Mouse (Mus musculus) lung, postnatal 0 days (tissue): ENCODE measurements around the gene Ehd1. TPM values are rescaled to one million over a fixed set of nuclear protein-coding genes. Genes with fewer than 3 reads are reported as not detected.

Experiments
- ATAC-seq: fragments of 200-750 bp; cut with Nextera tagmentation; 2 replicates; pipeline ENCODE4 v1.8.0; 2017; ENCODE audit warnings: moderate library complexity
- DNase-seq: peaks from one replicate; pipeline ENCODE4 v3.0.0-alpha.2; 2016; ENCODE audit warnings: low spot score
- H3K27ac ChIP-seq: fragments of 300-500 bp; sonication (generic); 2 replicates; pipeline ENCODE4 v1.5.1; 2014; ENCODE audit warnings: antibody characterized with exemption, mild to moderate bottlenecking, low read length, mixed read lengths
- H3K27me3 ChIP-seq: fragments of 300-500 bp; sonication (generic); replicated peaks from 2 replicates; pipeline ENCODE4 v1.6.1; 2014; ENCODE audit warnings: low read length, mixed read lengths; ENCODE audit not compliant: insufficient read depth
- H3K36me3 ChIP-seq: fragments of 300-500 bp; sonication (generic); 2 replicates; pipeline ENCODE4 v1.6.1; 2014; ENCODE audit warnings: low read length, mixed read lengths; ENCODE audit not compliant: insufficient read depth
- H3K4me1 ChIP-seq: fragments of 300-500 bp; sonication (generic); 2 replicates; pipeline ENCODE4 v1.6.1; 2014; ENCODE audit warnings: antibody characterized with exemption, low read depth, low read length, mixed read lengths; ENCODE audit not compliant: insufficient read depth
- H3K4me2 ChIP-seq: fragments of 300-500 bp; sonication (generic); replicated peaks from 2 replicates; pipeline ENCODE4 v1.6.1; 2014; ENCODE audit warnings: low read depth, mild to moderate bottlenecking, low read length, moderate library complexity, mixed read lengths
- H3K4me3 ChIP-seq: fragments of 300-500 bp; sonication (generic); 2 replicates; pipeline ENCODE4 v1.5.1; 2014; ENCODE audit warnings: low read depth, low read length
- H3K9ac ChIP-seq: fragments of 300-500 bp; sonication (generic); replicated peaks from 2 replicates; pipeline ENCODE4 v1.6.1; 2014; ENCODE audit warnings: low read depth, mild to moderate bottlenecking
- H3K9me3 ChIP-seq: fragments of 300-500 bp; sonication (generic); 2 replicates; pipeline ENCODE4 v1.6.1; 2016; ENCODE audit warnings: low read length, mixed read lengths
- CTCF ChIP-seq: IDR thresholded peaks from 2 replicates; pipeline ENCODE4 v1.5.1; 2016; ENCODE audit warnings: antibody characterized with exemption, mild to moderate bottlenecking
- EP300 ChIP-seq: IDR thresholded peaks from 2 replicates; pipeline ENCODE4 v1.6.1; 2016; ENCODE audit warnings: antibody characterized with exemption, mild to moderate bottlenecking, control low read depth
- WGBS: fragments of 180-500 bp; shearing (Covaris S2); extraction: QIAGEN DNeasy Blood & Tissue Kit; methylation state at CpG from one replicate; pipeline ENCODE4 v1.1.7; 2014; 5-methylcytosine and 5-hydroxymethylcytosine counted together
- polyA plus RNA-seq: library from polyadenylated mRNA; unstranded; fragments of >200 nt; fragmentation: Nextera tagmentation; extraction: Ambion mirVana; gene quantifications from 2 replicates; pipeline ENCODE4 v1.2.1, GENCODE M21; 2015

Gene Ehd1
- 115 and 119 TPM in 2 replicates for polyA plus RNA-seq

DNA sequence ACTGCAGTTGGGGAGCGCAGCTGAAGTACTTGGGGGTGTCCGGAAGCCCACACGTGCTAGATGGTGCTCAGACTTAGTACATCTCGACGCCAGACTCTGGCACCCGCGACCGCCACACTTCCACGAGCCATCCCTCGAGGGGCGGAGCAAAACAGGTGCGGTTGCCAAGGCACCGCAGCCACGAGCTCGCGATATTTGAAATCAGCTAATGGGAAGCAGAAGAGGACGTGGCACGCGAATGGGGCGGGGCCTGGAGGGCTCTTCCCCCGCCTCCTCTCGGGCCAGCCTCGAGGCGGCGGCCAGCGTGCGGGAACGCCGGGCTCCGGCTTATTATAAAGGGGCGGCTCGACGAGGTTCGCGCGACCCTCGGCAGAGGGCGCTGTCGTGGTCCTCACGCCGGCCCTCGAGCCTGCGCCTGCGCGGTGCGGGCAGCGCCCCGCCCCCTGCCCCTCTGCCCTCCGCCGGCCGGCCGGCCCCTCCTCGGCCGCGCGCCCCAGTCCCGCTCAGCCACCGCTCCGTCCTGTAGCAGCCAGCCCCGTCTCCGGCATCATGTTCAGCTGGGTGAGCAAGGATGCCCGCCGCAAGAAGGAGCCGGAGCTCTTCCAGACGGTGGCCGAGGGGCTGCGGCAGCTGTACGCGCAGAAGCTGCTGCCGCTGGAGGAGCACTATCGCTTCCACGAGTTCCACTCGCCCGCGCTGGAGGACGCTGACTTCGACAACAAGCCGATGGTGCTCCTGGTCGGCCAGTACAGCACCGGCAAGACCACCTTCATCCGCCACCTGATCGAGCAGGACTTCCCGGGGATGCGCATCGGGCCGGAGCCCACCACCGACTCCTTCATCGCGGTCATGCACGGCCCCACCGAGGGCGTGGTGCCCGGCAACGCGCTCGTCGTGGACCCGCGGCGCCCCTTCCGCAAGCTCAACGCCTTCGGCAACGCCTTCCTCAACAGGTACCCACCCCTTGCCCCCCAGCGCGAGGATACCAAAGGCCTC is at the start of gene Ehd1:
TSS of gene Ehd1 (plus strand) at position 300 of the 996 bp plus-strand sequence.
- ATAC-seq, result peak; percentile 91
- no peaks in the 10 kb centered on the region for H3K9me3 ChIP-seq
- H3K4me2 ChIP-seq, result peak within 1 kb of the TSS; percentile 81
- DNase-seq, result peak; percentile 99
- WGBS, result under 1% methylated on average over 70 of the region's 106 CpGs
- peaks cover 15% of the 10 kb centered on the region; the same call in 1 of the 2 replicates for H3K36me3 ChIP-seq
- TF ChIP-seq CTCF, result peak; percentile 68
- no peak for TF ChIP-seq EP300
- H3K4me1 ChIP-seq, result peaks cover 29% of the 10 kb centered on the region; the same call in 1 of the 2 replicates
- H3K4me3 ChIP-seq, result peak within 1 kb of the TSS; percentile 88
- no peaks in the 10 kb centered on the region for H3K27me3 ChIP-seq
- peak within 1 kb of the TSS; percentile 83 for H3K9ac ChIP-seq
- peak within 1 kb of the TSS; percentile 94 for H3K27ac ChIP-seq

DNA sequence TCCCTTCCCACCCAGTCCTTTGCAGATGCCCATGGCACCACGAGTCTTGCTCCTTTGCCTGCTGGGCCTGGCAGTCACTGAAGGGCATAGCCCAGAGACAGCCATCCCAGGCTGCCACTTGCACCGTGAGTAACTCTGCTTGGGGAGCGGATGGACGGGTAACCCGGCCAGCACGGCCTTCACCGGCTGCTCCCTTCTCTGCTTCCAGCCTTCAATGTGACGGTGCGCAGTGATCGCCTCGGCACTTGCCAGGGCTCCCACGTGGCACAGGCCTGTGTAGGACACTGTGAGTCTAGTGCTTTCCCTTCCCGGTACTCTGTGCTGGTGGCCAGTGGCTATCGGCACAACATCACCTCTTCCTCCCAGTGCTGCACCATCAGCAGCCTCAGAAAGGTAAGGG is 49.8 kb upstream of the Ehd1 start:
- Histone ChIP-seq H3K4me1 (no peaks in the 10 kb centered on the region), H3K9me3 (no peaks in the 10 kb centered on the region), H3K27me3 (no peaks in the 10 kb centered on the region), H3K9ac (no peak overlapping the region), H3K36me3 (peaks cover 32% of the 10 kb centered on the region), H3K4me3 (no peak overlapping the region), H3K27ac (no peak overlapping the region), H3K4me2 (no peak overlapping the region)
- WGBS, result 87% methylated on average over 14 of the region's 14 CpGs
- TF ChIP-seq CTCF, result no peak
- TF ChIP-seq EP300, result no peak
- no peak for DNase-seq
- no peak for ATAC-seq

DNA sequence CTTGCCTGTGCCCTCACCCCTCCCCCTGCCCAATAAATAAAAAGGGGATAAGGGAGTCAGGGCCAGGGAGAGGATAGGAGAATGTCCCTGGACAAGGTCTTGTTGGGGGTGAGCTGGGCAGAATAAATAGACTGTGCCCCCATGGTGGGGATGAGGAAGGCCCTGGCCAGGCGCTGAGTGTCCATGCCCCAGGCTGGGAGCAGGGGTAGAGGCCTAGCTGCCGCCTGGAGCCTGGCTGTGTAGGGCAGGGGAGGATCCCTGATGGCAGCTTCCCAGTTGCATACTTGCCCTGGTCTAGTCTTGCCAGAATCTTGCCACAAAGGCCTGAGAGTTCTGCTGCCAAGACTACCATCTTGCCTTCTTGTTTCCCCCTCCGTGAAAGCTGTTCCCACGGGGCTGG is 48.7 kb upstream of the Ehd1 start:
- WGBS, result 74% methylated on average over 2 of the region's 4 CpGs
- no peaks in the 10 kb centered on the region for H3K27me3 ChIP-seq

DNA sequence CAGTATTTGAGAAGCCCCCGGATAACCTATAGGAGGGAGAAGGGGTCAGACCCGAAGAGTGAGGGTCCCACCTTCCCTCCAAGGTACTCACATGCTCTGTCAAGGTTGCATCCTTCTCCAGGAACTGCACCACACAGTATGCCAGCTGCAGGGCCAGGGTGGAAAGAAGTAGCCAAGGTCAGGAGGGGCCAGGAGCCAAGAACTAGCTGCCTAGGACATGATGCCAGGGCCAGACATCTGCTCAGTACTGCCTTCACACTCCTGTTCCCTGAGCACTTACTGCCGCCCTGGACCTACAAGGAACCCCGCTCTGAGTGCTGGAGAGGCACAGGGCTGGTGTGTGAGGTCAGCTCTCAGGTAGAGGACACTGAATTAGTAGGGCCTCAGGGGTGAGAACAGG is 46.1 kb upstream of the Ehd1 start:
- ATAC-seq (no peak), DNase-seq (no peak)
- peaks cover 6% of the 10 kb centered on the region; the same call in 1 of the 2 replicates for H3K4me1 ChIP-seq
- WGBS, result 79% methylated on average over 4 of the region's 4 CpGs
- H3K9me3 ChIP-seq, result no peaks in the 10 kb centered on the region
- no peak overlapping the region for H3K27ac ChIP-seq
- TF ChIP-seq CTCF (no peak), EP300 (no peak)
- H3K4me2 ChIP-seq, result no peak overlapping the region
- H3K36me3 ChIP-seq, result peaks cover 32% of the 10 kb centered on the region
- no peak overlapping the region for H3K4me3 ChIP-seq
- no peak overlapping the region for H3K9ac ChIP-seq
- no peaks in the 10 kb centered on the region for H3K27me3 ChIP-seq

More for the DNA sequence above, 48.7 kb upstream of the Ehd1 start:
- ATAC-seq (no peak), DNase-seq (no peak)
- H3K9ac ChIP-seq, result no peak overlapping the region
- H3K36me3 ChIP-seq, result peaks cover 32% of the 10 kb centered on the region
- H3K4me1 ChIP-seq, result no peaks in the 10 kb centered on the region
- H3K27ac ChIP-seq, result no peak overlapping the region
- no peak overlapping the region for H3K4me3 ChIP-seq
- H3K9me3 ChIP-seq, result no peaks in the 10 kb centered on the region
- no peak for TF ChIP-seq EP300
- no peak for TF ChIP-seq CTCF
- H3K4me2 ChIP-seq, result no peak overlapping the region

DNA sequence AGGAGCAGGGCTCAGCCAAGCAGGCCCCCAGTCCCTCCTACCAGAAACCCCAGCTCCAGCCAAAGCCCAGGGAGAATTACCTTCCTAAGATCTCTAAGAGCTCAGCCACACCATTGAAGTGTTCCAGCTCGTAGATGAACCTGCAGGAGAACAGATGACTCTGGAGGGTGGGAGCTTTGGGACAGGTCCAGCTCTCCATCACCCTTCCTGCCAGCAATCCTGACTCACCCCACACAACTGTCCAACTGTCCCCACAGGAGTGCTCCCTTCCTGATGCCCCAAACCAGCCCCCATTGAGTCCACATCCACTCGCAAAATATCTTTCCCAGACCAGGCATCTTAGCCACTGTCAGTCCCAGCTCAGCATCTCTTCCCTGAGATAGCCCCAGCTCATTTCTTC is 45.5 kb upstream of the Ehd1 start:
- Histone ChIP-seq H3K36me3 (peaks cover 32% of the 10 kb centered on the region), H3K27me3 (no peaks in the 10 kb centered on the region), H3K9ac (no peak overlapping the region), H3K4me3 (no peak overlapping the region), H3K4me1 (peaks cover 6% of the 10 kb centered on the region; the same call in 1 of the 2 replicates), H3K9me3 (no peaks in the 10 kb centered on the region), H3K27ac (no peak overlapping the region), H3K4me2 (no peak overlapping the region)
- WGBS, result 78% methylated on average over 2 of the region's 2 CpGs
- DNase-seq (no peak), ATAC-seq (no peak)
- TF ChIP-seq EP300 (no peak), CTCF (no peak)

DNA sequence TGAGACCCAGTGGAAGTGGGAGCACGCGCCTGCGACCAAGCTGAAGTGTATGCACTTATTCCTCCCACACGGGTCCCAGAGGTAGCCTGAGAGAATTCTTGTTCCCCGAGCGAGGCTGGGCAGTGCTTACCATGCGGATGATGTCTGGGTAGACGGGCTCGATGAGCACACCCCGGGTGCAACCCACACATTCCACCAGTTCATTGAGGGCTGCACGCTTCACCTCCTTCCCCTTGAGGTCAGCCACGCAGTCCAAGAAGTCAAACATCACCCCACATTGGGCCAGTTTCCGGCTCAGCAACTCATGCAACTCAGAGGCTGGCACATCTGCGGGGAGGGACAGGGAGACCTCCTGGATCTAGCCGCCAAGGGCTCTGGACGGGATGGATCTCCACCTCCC is 42.9 kb upstream of the Ehd1 start:
- H3K4me2 ChIP-seq, result no peak overlapping the region

More for the DNA sequence above, 42.9 kb upstream of the Ehd1 start:
- no peak overlapping the region for H3K9ac ChIP-seq
- H3K4me1 ChIP-seq, result peaks cover 6% of the 10 kb centered on the region; the same call in 1 of the 2 replicates
- DNase-seq (no peak), ATAC-seq (no peak)
- H3K36me3 ChIP-seq, result peaks cover 22% of the 10 kb centered on the region
- no peaks in the 10 kb centered on the region for H3K27me3 ChIP-seq
- no peak overlapping the region for H3K27ac ChIP-seq
- no peak overlapping the region for H3K4me3 ChIP-seq
- no peaks in the 10 kb centered on the region for H3K9me3 ChIP-seq
- no peak for TF ChIP-seq EP300
- TF ChIP-seq CTCF, result no peak
- WGBS, result 84% methylated on average over 16 of the region's 16 CpGs
